Mouse (Mus musculus) hindbrain, embryonic 12.5 days (tissue): ENCODE data around the gene Olfr463. TPM values are rescaled to one million over a fixed set of nuclear protein-coding genes. Genes with fewer than 3 reads are reported as not detected.
"Not testable (repeated sequence)": the region's sequence is repeated elsewhere in the genome, so short reads cannot be mapped to it uniquely, and the experiment has no call there.

Experiments
- ATAC-seq: fragments of 200-750 bp; cut with Nextera tagmentation; 2 replicates; pipeline ENCODE4 v1.8.0; 2017; ENCODE audit warnings: moderate TSS enrichment; ENCODE audit not compliant: low FRiP score
- H3K27ac ChIP-seq: fragments of 300-500 bp; sonication (generic); 2 replicates; pipeline ENCODE4 v1.5.1; 2016; ENCODE audit warnings: mild to moderate bottlenecking
- H3K27me3 ChIP-seq: fragments of 300-500 bp; sonication (generic); 2 replicates; pipeline ENCODE4 v1.6.1; 2016; ENCODE audit warnings: mild to moderate bottlenecking
- H3K36me3 ChIP-seq: fragments of 300-500 bp; sonication (generic); 2 replicates; pipeline ENCODE4 v1.6.1; 2016; ENCODE audit warnings: mild to moderate bottlenecking
- H3K4me1 ChIP-seq: fragments of 300-500 bp; sonication (generic); 2 replicates; pipeline ENCODE4 v1.6.1; 2016
- H3K4me2 ChIP-seq: fragments of 300-500 bp; sonication (generic); replicated peaks from 2 replicates; pipeline ENCODE4 v1.6.1; 2016; ENCODE audit warnings: mild to moderate bottlenecking
- H3K4me3 ChIP-seq: fragments of 300-500 bp; sonication (generic); 2 replicates; pipeline ENCODE4 v1.5.1; 2016; ENCODE audit warnings: mild to moderate bottlenecking
- H3K9ac ChIP-seq: fragments of 300-500 bp; sonication (generic); 2 replicates; pipeline ENCODE4 v1.6.1; 2016; ENCODE audit warnings: mild to moderate bottlenecking, moderate library complexity
- H3K9me3 ChIP-seq: fragments of 300-500 bp; sonication (generic); replicated peaks from 2 replicates; pipeline ENCODE4 v1.6.1; 2016; ENCODE audit warnings: mild to moderate bottlenecking
- WGBS: fragments of 180-500 bp; shearing (Covaris S2); methylation state at CpG from one replicate; pipeline ENCODE4 v1.1.7; 2016; 5-methylcytosine and 5-hydroxymethylcytosine counted together
- polyA plus RNA-seq: library from polyadenylated mRNA; unstranded; fragments of >200 nt; fragmentation: Nextera tagmentation; extraction: Ambion mirVana; gene quantifications from 2 replicates; pipeline ENCODE4 v1.2.1, GENCODE M21; 2016

Gene Olfr463
- polyA plus RNA-seq, 1 experiment from 2014 or later = not detected

DNA sequence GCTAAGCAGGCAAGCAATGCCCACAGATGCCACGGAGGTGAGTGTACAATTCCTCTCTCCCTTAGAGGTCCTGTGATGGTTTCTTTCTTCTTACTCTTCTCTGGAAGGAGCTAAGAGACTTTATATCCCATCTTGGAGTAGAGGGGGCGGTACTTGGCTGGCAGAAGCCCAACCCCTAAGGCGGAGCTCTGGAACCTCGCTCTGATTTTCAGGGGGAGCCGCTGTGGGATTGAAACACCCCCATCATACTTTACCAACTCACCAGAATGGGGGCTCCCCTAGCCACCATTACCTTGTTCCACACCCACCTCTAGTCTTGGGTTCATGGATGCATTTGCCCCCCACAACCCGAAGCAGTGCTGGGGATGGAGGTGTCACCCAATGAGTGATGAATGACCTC is 21.8 kb downstream of the Olfr463 start, which contains the start of gene Epx:
TSS of gene Epx (minus strand) at position 101 of the 400 bp plus-strand sequence.
- Histone ChIP-seq H3K4me1 (no peaks in the 10 kb centered on the region), H3K27me3 (no peaks in the 10 kb centered on the region), H3K4me3 (no peak within 1 kb of the TSS), H3K36me3 (no peaks in the 10 kb centered on the region), H3K9me3 (no peaks in the 10 kb centered on the region), H3K4me2 (no peak within 1 kb of the TSS), H3K9ac (no peak within 1 kb of the TSS), H3K27ac (no peak within 1 kb of the TSS)
- 77% methylated on average over 6 of the region's 6 CpGs for WGBS
- ATAC-seq = no peak

DNA sequence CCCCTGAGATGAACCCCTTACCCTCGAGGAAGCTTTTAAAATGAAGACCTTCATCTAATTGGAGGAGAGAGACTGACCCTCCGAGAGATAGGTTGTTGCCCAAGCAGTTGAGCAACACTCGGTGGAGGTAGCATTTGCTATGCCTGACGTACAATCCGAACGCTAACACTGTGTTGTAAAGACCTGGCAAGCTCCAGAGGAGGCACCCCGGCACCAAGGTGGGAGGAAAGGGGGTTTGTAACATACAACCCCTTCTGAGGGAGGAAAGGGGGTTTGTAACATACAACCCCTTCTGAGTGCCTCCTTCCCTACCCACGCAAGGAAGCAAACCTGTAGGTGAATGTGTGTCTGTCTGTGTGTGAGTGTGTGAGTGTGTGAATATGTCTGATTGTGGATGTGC is 25.4 kb downstream of the Olfr463 start:
- Histone ChIP-seq H3K27ac (no peak overlapping the region), H3K4me1 (no peaks in the 10 kb centered on the region), H3K9ac (no peak overlapping the region), H3K36me3 (no peaks in the 10 kb centered on the region), H3K4me3 (no peak overlapping the region), H3K27me3 (no peaks in the 10 kb centered on the region), H3K9me3 (no peaks in the 10 kb centered on the region), H3K4me2 (no peak overlapping the region)
- WGBS = 49% methylated on average over 8 of the region's 8 CpGs
- no peak for ATAC-seq

DNA sequence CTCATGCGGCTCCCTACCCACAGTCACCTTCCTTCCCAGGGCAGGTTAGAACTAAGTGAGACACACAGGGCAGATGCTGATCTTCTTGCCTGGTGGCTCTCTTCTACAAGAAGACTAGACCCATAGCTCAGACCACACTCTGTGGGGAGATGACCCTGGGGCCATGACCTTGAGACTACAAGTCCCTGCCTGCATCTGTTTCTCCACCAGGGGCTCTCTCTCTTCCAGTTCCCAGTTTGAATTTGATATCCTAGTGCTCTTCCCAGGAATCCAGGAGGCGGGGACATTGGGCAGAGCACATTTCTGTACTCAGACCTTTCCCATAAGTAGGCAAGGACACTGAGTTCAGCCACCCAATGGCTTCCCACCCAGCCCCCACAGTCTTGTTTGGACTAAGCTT is 27.1 kb downstream of the Olfr463 start:
- Histone ChIP-seq H3K4me3 (no peak overlapping the region), H3K27me3 (no peaks in the 10 kb centered on the region), H3K36me3 (no peaks in the 10 kb centered on the region), H3K9me3 (no peaks in the 10 kb centered on the region), H3K4me1 (no peaks in the 10 kb centered on the region), H3K27ac (no peak overlapping the region), H3K9ac (no peak overlapping the region), H3K4me2 (no peak overlapping the region)
- no peak for ATAC-seq
- 88% methylated on average over 2 of the region's 2 CpGs for WGBS

DNA sequence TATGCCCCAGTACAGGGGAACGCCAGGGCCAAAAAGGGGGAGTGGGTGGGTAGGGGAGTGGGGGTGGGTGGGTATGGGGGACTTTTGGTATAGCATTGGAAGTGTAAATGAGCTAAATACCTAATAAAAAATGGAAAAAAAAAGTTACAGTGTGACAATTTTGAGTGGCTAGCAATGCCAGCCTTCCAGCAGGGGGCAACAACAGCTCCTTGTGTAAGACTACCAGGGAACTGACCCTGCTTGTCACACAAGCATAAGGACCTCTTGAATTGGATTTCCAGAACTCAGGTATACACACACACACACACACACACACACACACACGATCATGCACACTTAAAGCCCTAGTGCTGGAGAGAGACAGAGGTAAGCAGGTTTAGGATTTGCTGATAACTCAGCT is 30.3 kb downstream of the Olfr463 start:
- H3K9me3 ChIP-seq, H3K4me3 ChIP-seq, H3K9ac ChIP-seq, H3K27ac ChIP-seq, H3K4me2 ChIP-seq, H3K27me3 ChIP-seq, ATAC-seq, H3K36me3 ChIP-seq, H3K4me1 ChIP-seq: not testable (repeated sequence)
- WGBS = 89% methylated on average over 1 of the region's 2 CpGs

DNA sequence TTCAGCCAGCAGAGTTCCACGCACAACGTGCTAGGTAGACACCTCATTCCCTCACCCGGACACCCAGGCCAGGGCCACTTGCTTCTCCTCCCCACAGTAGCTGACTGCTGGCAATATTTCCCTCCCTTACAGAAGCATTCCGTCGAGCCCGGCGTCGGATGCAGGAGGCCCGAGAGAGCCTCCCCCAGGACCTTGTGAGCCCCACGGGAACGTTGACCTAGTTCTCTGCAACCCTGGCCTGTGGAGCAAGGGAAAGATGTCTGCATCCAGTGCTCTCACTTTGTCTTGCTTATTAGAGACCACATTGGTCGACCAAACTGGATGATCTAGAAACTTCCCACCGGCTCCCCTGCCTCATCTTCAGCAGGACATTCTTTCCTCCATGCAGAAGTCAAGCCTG is 34.4 kb downstream of the Olfr463 start:
- Histone ChIP-seq H3K4me1 (no peaks in the 10 kb centered on the region), H3K9me3 (no peaks in the 10 kb centered on the region), H3K36me3 (peaks cover 12% of the 10 kb centered on the region; the same call in 1 of the 2 replicates), H3K4me3 (no peak overlapping the region), H3K4me2 (no peak overlapping the region), H3K27me3 (no peaks in the 10 kb centered on the region), H3K9ac (no peak overlapping the region), H3K27ac (no peak overlapping the region)
- WGBS = 92% methylated on average over 13 of the region's 13 CpGs
- no peak for ATAC-seq

DNA sequence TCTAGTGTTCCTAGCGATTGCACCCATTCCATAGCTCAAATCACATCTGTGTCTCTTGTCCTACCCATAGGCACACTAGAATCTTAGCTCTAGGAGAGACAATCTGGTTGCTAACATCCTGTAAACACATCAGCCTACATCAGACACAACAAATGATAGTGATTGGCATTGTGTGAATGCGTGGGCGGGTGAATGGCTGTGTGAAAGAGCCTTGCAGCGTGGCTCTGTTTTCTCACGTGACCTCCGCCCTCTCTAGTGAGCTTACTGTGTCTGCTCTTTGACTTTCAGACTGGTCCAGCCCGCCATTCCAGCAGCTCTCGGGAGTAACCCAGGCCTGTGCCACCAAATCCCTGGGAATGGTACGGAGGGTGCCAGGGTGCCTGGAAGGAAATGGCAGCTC is 36.8 kb downstream of the Olfr463 start:
- H3K36me3 ChIP-seq = peaks cover 29% of the 10 kb centered on the region
- no peak for ATAC-seq
- 65% methylated on average over 9 of the region's 9 CpGs for whole genome bisulfite sequencing

DNA sequence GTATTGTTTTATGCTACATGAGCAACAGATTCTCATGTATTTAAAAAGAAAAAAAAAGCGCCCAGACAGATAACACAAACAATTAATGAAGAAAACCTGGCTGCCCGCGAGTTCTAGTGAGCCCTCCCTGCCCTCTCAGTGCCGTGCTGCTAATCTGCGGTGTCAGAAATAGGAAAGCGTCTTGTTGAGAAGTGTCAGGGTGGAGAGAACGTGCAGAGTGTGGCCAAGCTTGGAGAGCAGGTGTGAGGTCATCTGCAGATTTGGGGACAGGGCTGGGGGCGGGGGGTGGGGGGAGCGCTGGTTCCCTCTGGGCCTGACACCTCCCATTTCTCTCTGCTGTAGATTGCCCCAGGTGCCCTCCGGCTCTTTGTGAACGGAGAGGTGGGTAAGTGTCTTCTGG is 37.9 kb downstream of the Olfr463 start:
- Histone ChIP-seq H3K9me3 (no peaks in the 10 kb centered on the region), H3K9ac (no peak overlapping the region), H3K36me3 (peaks cover 29% of the 10 kb centered on the region), H3K27ac (no peak overlapping the region), H3K4me1 (no peaks in the 10 kb centered on the region), H3K27me3 (no peaks in the 10 kb centered on the region), H3K4me3 (no peak overlapping the region), H3K4me2 (no peak overlapping the region)
- no peak for ATAC-seq
- 91% methylated on average over 11 of the region's 11 CpGs for WGBS

More for the DNA sequence above, 36.8 kb downstream of the Olfr463 start:
- Histone ChIP-seq H3K4me1 (no peaks in the 10 kb centered on the region), H3K9me3 (no peaks in the 10 kb centered on the region), H3K27ac (no peak overlapping the region), H3K4me3 (no peak overlapping the region), H3K9ac (no peak overlapping the region), H3K27me3 (no peaks in the 10 kb centered on the region), H3K4me2 (no peak overlapping the region)

DNA sequence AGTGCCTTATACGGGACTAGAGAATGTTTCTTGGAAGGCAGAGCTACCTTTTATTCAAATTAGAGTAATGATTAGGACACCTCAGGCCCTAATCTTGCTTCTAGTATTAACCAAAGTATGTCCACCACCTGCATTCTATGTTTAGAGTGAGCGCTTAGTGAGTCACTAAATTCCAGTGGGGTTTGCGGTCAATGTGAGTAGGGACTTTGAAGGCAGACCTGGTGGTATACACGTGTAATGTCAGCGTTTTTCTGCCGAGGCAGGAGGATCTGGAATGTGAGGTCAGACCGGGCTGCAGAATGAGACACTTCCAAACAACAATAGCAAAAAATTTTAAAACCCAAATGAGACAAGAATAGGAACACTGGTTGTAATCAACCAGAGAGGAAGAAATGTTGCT is 42.6 kb downstream of the Olfr463 start:
- no peaks in the 10 kb centered on the region for H3K27me3 ChIP-seq

DNA sequence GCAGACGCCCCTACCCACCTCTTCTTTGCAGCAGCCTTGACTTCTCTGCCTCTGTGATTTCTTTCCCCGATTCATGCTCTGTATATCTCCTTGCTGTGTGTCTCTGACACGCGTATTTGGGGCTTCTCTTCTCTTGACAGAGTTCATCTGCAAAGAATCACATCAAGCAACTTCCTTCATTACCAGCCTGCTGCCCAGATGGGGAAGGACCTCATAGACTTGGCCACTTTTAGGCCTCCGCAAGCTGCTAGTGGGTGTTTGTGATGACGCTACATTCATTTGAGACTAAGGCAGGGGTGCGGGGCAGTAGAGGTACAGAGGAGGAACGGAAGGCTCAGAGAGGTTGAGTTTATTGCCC is 43.6 kb downstream of the Olfr463 start:
- Histone ChIP-seq H3K4me2 (peak overlapping the region; percentile 70), H3K27me3 (no peaks in the 10 kb centered on the region), H3K9ac (peak overlapping the region; percentile 61), H3K4me1 (peaks cover 12% of the 10 kb centered on the region), H3K27ac (peak overlapping the region; percentile 30; the same call in 1 of the 2 replicates), H3K4me3 (peak overlapping the region; percentile 61), H3K36me3 (peaks cover 19% of the 10 kb centered on the region), H3K9me3 (no peaks in the 10 kb centered on the region)
- WGBS = 37% methylated on average over 8 of the region's 8 CpGs
- ATAC-seq = peak; percentile 50

More for the DNA sequence above, 42.6 kb downstream of the Olfr463 start:
- H3K4me2 ChIP-seq = no peak overlapping the region
- no peak overlapping the region for H3K9ac ChIP-seq
- H3K36me3 ChIP-seq = peaks cover 19% of the 10 kb centered on the region
- no peak overlapping the region for H3K27ac ChIP-seq
- no peaks in the 10 kb centered on the region for H3K9me3 ChIP-seq
- 88% methylated on average over 7 of the region's 7 CpGs for WGBS
- peaks cover 12% of the 10 kb centered on the region for H3K4me1 ChIP-seq
- no peak overlapping the region for H3K4me3 ChIP-seq
- no peak for ATAC-seq

DNA sequence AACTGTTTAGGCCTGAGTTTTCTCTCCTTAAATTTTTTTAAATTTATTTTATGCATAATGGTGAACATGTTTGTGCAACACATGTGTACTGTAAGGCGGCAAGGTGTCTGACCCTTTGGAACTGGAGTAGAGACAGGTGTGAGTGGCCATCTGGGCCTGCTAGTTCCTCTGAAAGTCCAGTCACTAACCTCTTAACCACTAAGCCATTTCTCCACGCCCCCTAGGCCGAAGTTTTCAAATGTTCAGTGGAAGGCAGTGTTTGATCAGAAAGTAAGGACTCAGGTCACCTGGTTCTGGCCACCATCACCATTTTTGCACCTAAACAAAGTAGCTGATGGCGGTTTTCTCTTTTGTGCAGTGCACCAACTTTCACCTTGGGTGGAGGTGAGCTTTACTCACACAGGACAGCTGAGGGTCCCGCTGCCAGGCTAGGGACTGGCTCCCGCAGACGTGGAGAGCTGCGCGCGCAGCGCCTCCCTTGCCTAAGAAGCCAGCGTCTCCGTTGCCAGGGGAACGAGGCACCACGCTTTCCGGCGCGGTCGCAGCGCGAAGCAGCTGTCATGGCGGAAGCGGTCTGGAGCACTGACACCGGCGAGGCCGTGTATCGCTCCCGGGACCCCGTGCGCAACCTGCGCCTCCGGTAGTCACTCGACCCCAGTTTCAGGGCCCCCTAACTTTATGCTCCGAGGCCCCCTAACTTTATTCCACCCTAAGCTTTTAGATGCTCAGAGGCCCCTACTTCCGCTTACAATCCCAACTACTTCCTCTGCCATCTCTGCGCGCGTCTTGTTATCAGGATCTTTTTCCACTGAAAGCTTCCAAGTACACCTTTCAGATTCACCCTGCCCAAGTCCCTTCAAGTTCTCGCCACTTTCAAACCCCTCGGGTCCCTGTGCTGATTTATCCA is 44.2 kb downstream of the Olfr463 start, which contains the start of gene Mks1:
TSS of gene Mks1 (plus strand) at position 526 of the 907 bp plus-strand sequence.
- Histone ChIP-seq H3K27ac (peak within 1 kb of the TSS; percentile 30; the same call in 1 of the 2 replicates), H3K9ac (peak within 1 kb of the TSS; percentile 61), H3K4me1 (peaks cover 12% of the 10 kb centered on the region), H3K4me3 (peak within 1 kb of the TSS; percentile 61), H3K36me3 (peaks cover 18% of the 10 kb centered on the region), H3K9me3 (no peaks in the 10 kb centered on the region), H3K4me2 (peak within 1 kb of the TSS; percentile 70), H3K27me3 (no peaks in the 10 kb centered on the region)
- ATAC-seq = peak; percentile 95
- WGBS = 7% methylated on average over 40 of the region's 40 CpGs

DNA sequence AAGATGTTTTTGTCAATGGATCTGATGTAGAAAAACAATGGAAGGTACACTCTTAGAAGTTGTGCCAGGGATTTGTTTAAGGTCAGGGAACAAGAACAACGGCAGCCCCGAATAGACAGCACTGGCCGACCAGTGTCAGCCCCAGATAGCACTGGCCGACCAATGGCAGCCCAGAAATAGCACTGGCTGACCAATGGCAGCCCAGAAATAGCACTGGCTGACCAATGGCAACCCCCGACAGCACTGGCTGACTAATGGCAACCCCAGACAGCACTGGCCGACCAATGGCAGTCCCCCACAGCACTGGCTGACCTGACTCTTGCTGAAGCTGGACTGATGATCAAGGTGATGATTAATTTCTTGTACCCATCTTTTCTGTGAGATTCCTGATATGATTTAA is 49.3 kb downstream of the Olfr463 start:
- Histone ChIP-seq H3K4me2 (no peak overlapping the region), H3K4me3 (no peak overlapping the region), H3K27me3 (no peaks in the 10 kb centered on the region), H3K27ac (no peak overlapping the region), H3K9me3 (no peaks in the 10 kb centered on the region), H3K4me1 (peaks cover 4% of the 10 kb centered on the region), H3K9ac (no peak overlapping the region), H3K36me3 (no peaks in the 10 kb centered on the region)
- WGBS = 64% methylated on average over 6 of the region's 6 CpGs
- no peak for ATAC-seq

DNA sequence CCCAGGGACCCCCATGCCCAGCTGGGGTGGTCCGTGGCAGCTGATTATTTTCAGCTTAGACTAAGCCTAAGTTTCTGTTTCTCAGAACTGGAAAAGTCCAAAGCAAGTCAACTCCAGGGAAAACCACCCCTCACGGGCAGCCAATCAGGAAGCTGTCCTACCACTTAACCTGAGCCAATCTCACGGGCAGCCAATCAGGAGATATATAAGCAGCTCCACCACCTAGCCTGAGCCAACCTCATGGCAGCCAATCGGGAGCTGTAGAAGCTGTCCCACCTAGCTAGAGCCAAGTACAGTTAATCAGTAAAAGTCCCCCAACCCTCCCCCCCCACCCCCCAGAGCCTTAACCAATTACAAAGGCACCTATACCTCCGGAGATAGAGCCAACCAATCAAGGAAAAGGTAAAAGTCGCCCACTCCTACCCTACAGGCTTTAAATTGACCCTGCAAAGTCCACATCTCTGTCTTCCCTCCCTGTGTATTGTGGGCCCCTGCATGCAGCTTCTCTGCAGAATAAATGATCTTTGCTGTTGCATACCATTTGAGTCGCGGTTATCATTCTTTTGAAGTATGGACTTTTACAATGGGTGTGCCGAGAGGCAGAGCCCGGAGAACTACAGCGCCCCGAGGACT is 50.1 kb downstream of the Olfr463 start:
- no peaks in the 10 kb centered on the region for H3K27me3 ChIP-seq
- H3K4me2 ChIP-seq = no peak overlapping the region
- H3K36me3 ChIP-seq = no peaks in the 10 kb centered on the region
- WGBS = 81% methylated on average over 12 of the region's 12 CpGs
- no peak for ATAC-seq
- no peaks in the 10 kb centered on the region for H3K4me1 ChIP-seq
- no peak overlapping the region for H3K27ac ChIP-seq
- no peak overlapping the region for H3K4me3 ChIP-seq
- no peaks in the 10 kb centered on the region for H3K9me3 ChIP-seq
- no peak overlapping the region for H3K9ac ChIP-seq
